ENCODE assay signal across 17 mouse cellular contexts in genomic region chr11:17415144-17415543, GRCm38 (mm10).
DNase-seq lines count a peak whose midpoint lies in the region; ATAC-seq and TF ChIP-seq lines count a peak whose summit lies in the region.
"Had no signal": no experiment of that assay in that cellular context is flagged by ENCODE, and none has a peak within 500 bp of the region (broad histone marks: within the 10 kb centered on the region; RNA-seq: fewer than 3 reads in every experiment).

No protein-coding gene starts in this region.

- ATAC-seq in hindbrain, embryonic 13.5 days (ENCODE audit: low FRiP score): no peak
- no peak for ATAC-seq in hindbrain, embryonic 16.5 days
- ATAC-seq in midbrain, embryonic 14.5 days (ENCODE audit: low FRiP score, low TSS enrichment): no peak
- no peak for ATAC-seq in midbrain, embryonic 15.5 days (replicated peaks)
- ATAC-seq in embryonic facial prominence, embryonic 14.5 days (ENCODE audit: low read depth): no peak
- 0 out of 2 replicates have a peak, but pooled peaks have one; percentile 26 for ATAC-seq in forebrain, embryonic 15.5 days (replicated peaks)
- no peak for ATAC-seq in lung, postnatal 0 days
- ATAC-seq: activated CD4-positive, CD25-positive, alpha-beta regulatory T cell, adult 4 months had no signal

- no peak for TF ChIP-seq CTCF in lung, postnatal 0 days (IDR thresholded peaks at IDR 0.05)

- no peaks in the 10 kb centered on the region for H3K27me3 ChIP-seq in hindbrain, embryonic 13.5 days
- no peaks in the 10 kb centered on the region for H3K27me3 ChIP-seq in hindbrain, embryonic 16.5 days (replicated peaks; ENCODE audit: control insufficient read depth, insufficient read depth, low read length)
- H3K27me3 ChIP-seq in midbrain, embryonic 14.5 days (ENCODE audit: control insufficient read depth, insufficient read depth, low read length): no peaks in the 10 kb centered on the region
- H3K27me3 ChIP-seq in midbrain, embryonic 15.5 days (replicated peaks): no peaks in the 10 kb centered on the region
- H3K27me3 ChIP-seq in embryonic facial prominence, embryonic 14.5 days (replicated peaks; ENCODE audit: control insufficient read depth, insufficient read depth, low read length): no peaks in the 10 kb centered on the region
- no peaks in the 10 kb centered on the region for H3K27me3 ChIP-seq in forebrain, embryonic 15.5 days
- H3K27me3 ChIP-seq in lung, postnatal 0 days (replicated peaks; ENCODE audit: insufficient read depth, low read length): no peaks in the 10 kb centered on the region
- H3K27me3 ChIP-seq: embryonic facial prominence, embryonic 13.5 days; heart, embryonic 15.5 days had no signal

- H3K4me2 ChIP-seq in hindbrain, embryonic 13.5 days: no peak overlapping the region
- no peak overlapping the region for H3K4me2 ChIP-seq in hindbrain, embryonic 16.5 days (ENCODE audit: low read length)
- H3K4me2 ChIP-seq in midbrain, embryonic 14.5 days (ENCODE audit: low read length): no peak overlapping the region
- no peak overlapping the region for H3K4me2 ChIP-seq in midbrain, embryonic 15.5 days
- H3K4me2 ChIP-seq in embryonic facial prominence, embryonic 14.5 days (ENCODE audit: low read depth, low read length): no peak overlapping the region
- no peak overlapping the region for H3K4me2 ChIP-seq in forebrain, embryonic 15.5 days (replicated peaks)
- no peak overlapping the region for H3K4me2 ChIP-seq in lung, postnatal 0 days (replicated peaks; ENCODE audit: low read depth, low read length)
- H3K4me2 ChIP-seq: embryonic facial prominence, embryonic 13.5 days; heart, embryonic 15.5 days had no signal

- peak; percentile 2 for DNase-seq in midbrain, embryonic 14.5 days
- peak; percentile 35 for DNase-seq in embryonic facial prominence, embryonic 14.5 days (ENCODE audit: low spot score)
- DNase-seq in lung, postnatal 0 days (ENCODE audit: low spot score): no peak
- DNase-seq: cerebellum, adult 9-11 months; kidney, adult 2 months; kidney, postnatal 10 days; right cerebral cortex, postnatal 14 days; thymus, adult 2 months had no signal

- H3K4me3 ChIP-seq in hindbrain, embryonic 13.5 days: no peak overlapping the region
- H3K4me3 ChIP-seq in hindbrain, embryonic 16.5 days (ENCODE audit: low read length): no peak overlapping the region
- H3K4me3 ChIP-seq in midbrain, embryonic 14.5 days (replicated peaks; ENCODE audit: low read depth, low read length): no peak overlapping the region
- H3K4me3 ChIP-seq in midbrain, embryonic 15.5 days: no peak overlapping the region
- H3K4me3 ChIP-seq in embryonic facial prominence, embryonic 14.5 days (ENCODE audit: low read depth, low read length): no peak overlapping the region
- no peak overlapping the region for H3K4me3 ChIP-seq in forebrain, embryonic 15.5 days
- H3K4me3 ChIP-seq in lung, postnatal 0 days (ENCODE audit: low read depth, low read length): no peak overlapping the region
- H3K4me3 ChIP-seq: embryonic facial prominence, embryonic 13.5 days; heart, embryonic 15.5 days had no signal

- H3K9ac ChIP-seq in hindbrain, embryonic 13.5 days: no peak overlapping the region
- no peak overlapping the region for H3K9ac ChIP-seq in hindbrain, embryonic 16.5 days (ENCODE audit: low read depth, low read length)
- no peak overlapping the region for H3K9ac ChIP-seq in midbrain, embryonic 14.5 days (replicated peaks; ENCODE audit: low read length)
- no peak overlapping the region for H3K9ac ChIP-seq in midbrain, embryonic 15.5 days
- H3K9ac ChIP-seq in embryonic facial prominence, embryonic 14.5 days (ENCODE audit: low read depth, low read length): no peak overlapping the region
- no peak overlapping the region for H3K9ac ChIP-seq in forebrain, embryonic 15.5 days (replicated peaks)
- H3K9ac ChIP-seq in lung, postnatal 0 days (replicated peaks; ENCODE audit: low read depth): no peak overlapping the region
- H3K9ac ChIP-seq: embryonic facial prominence, embryonic 13.5 days; heart, embryonic 15.5 days had no signal

- H3K4me1 ChIP-seq in hindbrain, embryonic 13.5 days (replicated peaks): peaks cover 9% of the 10 kb centered on the region
- no peaks in the 10 kb centered on the region for H3K4me1 ChIP-seq in hindbrain, embryonic 16.5 days (ENCODE audit: control insufficient read depth, insufficient read depth, low read depth, low read length)
- H3K4me1 ChIP-seq in midbrain, embryonic 14.5 days (ENCODE audit: control insufficient read depth, insufficient read depth, low read length): no peaks in the 10 kb centered on the region
- no peaks in the 10 kb centered on the region for H3K4me1 ChIP-seq in midbrain, embryonic 15.5 days
- no peaks in the 10 kb centered on the region for H3K4me1 ChIP-seq in embryonic facial prominence, embryonic 14.5 days (ENCODE audit: control insufficient read depth, insufficient read depth, low read length)
- H3K4me1 ChIP-seq in forebrain, embryonic 15.5 days: peaks cover 4% of the 10 kb centered on the region; the same call in 1 of the 2 replicates
- no peaks in the 10 kb centered on the region for H3K4me1 ChIP-seq in lung, postnatal 0 days (ENCODE audit: insufficient read depth, low read depth, low read length)
- H3K4me1 ChIP-seq: embryonic facial prominence, embryonic 13.5 days; heart, embryonic 15.5 days had no signal

- no peaks in the 10 kb centered on the region for H3K9me3 ChIP-seq in hindbrain, embryonic 13.5 days
- no peaks in the 10 kb centered on the region for H3K9me3 ChIP-seq in hindbrain, embryonic 16.5 days (ENCODE audit: control insufficient read depth, low read length)
- no peaks in the 10 kb centered on the region; the same call in 1 of the 2 replicates for H3K9me3 ChIP-seq in midbrain, embryonic 14.5 days (ENCODE audit: control insufficient read depth, low read length)
- no peaks in the 10 kb centered on the region for H3K9me3 ChIP-seq in midbrain, embryonic 15.5 days
- H3K9me3 ChIP-seq in embryonic facial prominence, embryonic 14.5 days (ENCODE audit: control insufficient read depth, low read length): no peaks in the 10 kb centered on the region
- H3K9me3 ChIP-seq in forebrain, embryonic 15.5 days: no peaks in the 10 kb centered on the region
- H3K9me3 ChIP-seq in lung, postnatal 0 days (ENCODE audit: low read length): no peaks in the 10 kb centered on the region
- H3K9me3 ChIP-seq: embryonic facial prominence, embryonic 13.5 days; heart, embryonic 15.5 days had no signal

- no peak for TF ChIP-seq EP300 in lung, postnatal 0 days (IDR thresholded peaks at IDR 0.05)

- no peaks in the 10 kb centered on the region for H3K36me3 ChIP-seq in hindbrain, embryonic 13.5 days
- no peaks in the 10 kb centered on the region for H3K36me3 ChIP-seq in hindbrain, embryonic 16.5 days (ENCODE audit: control insufficient read depth, insufficient read depth, low read length)
- H3K36me3 ChIP-seq in midbrain, embryonic 14.5 days (ENCODE audit: control insufficient read depth, insufficient read depth, low read length): no peaks in the 10 kb centered on the region
- no peaks in the 10 kb centered on the region for H3K36me3 ChIP-seq in midbrain, embryonic 15.5 days (replicated peaks)
- no peaks in the 10 kb centered on the region for H3K36me3 ChIP-seq in embryonic facial prominence, embryonic 14.5 days (ENCODE audit: control insufficient read depth, insufficient read depth, low read length)
- no peaks in the 10 kb centered on the region for H3K36me3 ChIP-seq in forebrain, embryonic 15.5 days
- no peaks in the 10 kb centered on the region for H3K36me3 ChIP-seq in lung, postnatal 0 days (ENCODE audit: insufficient read depth, low read length)
- H3K36me3 ChIP-seq: embryonic facial prominence, embryonic 13.5 days; heart, embryonic 15.5 days had no signal

- WGBS in hindbrain, embryonic 13.5 days: 32% methylated on average over 1 of the region's 1 CpGs
- WGBS in hindbrain, embryonic 16.5 days: 29% methylated on average over 1 of the region's 1 CpGs
- WGBS in midbrain, embryonic 14.5 days: 57% methylated on average over 1 of the region's 1 CpGs
- 32% methylated on average over 1 of the region's 1 CpGs for WGBS in midbrain, embryonic 15.5 days
- 29% methylated on average over 1 of the region's 1 CpGs for WGBS in embryonic facial prominence, embryonic 14.5 days
- whole genome bisulfite sequencing in forebrain, embryonic 15.5 days: 23% methylated on average over 1 of the region's 1 CpGs
- WGBS in lung, postnatal 0 days: 59% methylated on average over 1 of the region's 1 CpGs

- peak overlapping the region; percentile 37; the same call in 1 of the 2 replicates for H3K27ac ChIP-seq in hindbrain, embryonic 13.5 days
- no peak overlapping the region for H3K27ac ChIP-seq in hindbrain, embryonic 16.5 days (ENCODE audit: low read depth, low read length)
- H3K27ac ChIP-seq in midbrain, embryonic 14.5 days (replicated peaks; ENCODE audit: low read depth, low read length): no peak overlapping the region
- no peak overlapping the region for H3K27ac ChIP-seq in midbrain, embryonic 15.5 days
- H3K27ac ChIP-seq in embryonic facial prominence, embryonic 14.5 days (replicated peaks; ENCODE audit: low read depth, low read length): no peak overlapping the region
- no peak overlapping the region for H3K27ac ChIP-seq in forebrain, embryonic 15.5 days (replicated peaks)
- H3K27ac ChIP-seq in lung, postnatal 0 days (ENCODE audit: low read length): no peak overlapping the region
- H3K27ac ChIP-seq: embryonic facial prominence, embryonic 13.5 days; heart, embryonic 15.5 days; macrophage; stomach, postnatal 0 days had no signal
